Mouse (Mus musculus): ENCODE results near the gene 3110009E18Rik. TPM values are rescaled to one million over a fixed set of nuclear protein-coding genes. Genes with fewer than 3 reads are reported as not detected.

3110009E18Rik gene
- total and polyA plus RNA-seq, 3 experiments: 15.1 to 16.5 TPM; not detected in 1

GRCm38 (mm10) chr1:120089180-120089579 is 31.8 kb upstream of the 3110009E18Rik start:
- Histone ChIP-seq H3K36me3 (ENCODE audit: control insufficient read depth in 1 of 2, insufficient read depth in 2 of 2, low read length in 2 of 2) (no peaks in the 10 kb centered on the region), H3K79me2 (ENCODE audit: control insufficient read depth, insufficient read depth, low read length, poor library complexity) (no peaks in the 10 kb centered on the region), H3K4me1 (ENCODE audit: control insufficient read depth in 1 of 2, insufficient read depth in 2 of 2, low read length in 2 of 2) (no peaks in the 10 kb centered on the region), H3K9me3 (replicated peaks; ENCODE audit: insufficient read depth, low read length) (no peaks in the 10 kb centered on the region), H3K27ac (ENCODE audit: control insufficient read depth, low read depth, low read length) (no peak overlapping the region), H3K4me3 (ENCODE audit: control insufficient read depth in 1 of 2, insufficient read depth in 1 of 2, low read depth in 2 of 2, low read length in 2 of 2) (no peak overlapping the region), H3K9ac (ENCODE audit: control insufficient read depth, low read depth, low read length, poor library complexity, severe bottlenecking) (no peak overlapping the region), H3K27me3 (ENCODE audit: control insufficient read depth in 1 of 2, insufficient read depth in 2 of 2, low read length in 2 of 2) (no peaks in the 10 kb centered on the region)
- no peak for DNase-seq (ENCODE audit: low read depth, low spot score)
- no peak for TF ChIP-seq MAX (IDR thresholded peaks at IDR 0.05; ENCODE audit: low read length)
- TF ChIP-seq E2F4 (IDR thresholded peaks at IDR 0.05; ENCODE audit: borderline replicate concordance, low read depth, low read length): no peak
- TF ChIP-seq RCOR1 (IDR thresholded peaks at IDR 0.05; ENCODE audit: low read depth, low read length): no peak
- no peak for TF ChIP-seq POLR2A (IDR thresholded peaks at IDR 0.05; ENCODE audit: control insufficient read depth in 1 of 2, insufficient read depth in 1 of 2, low read depth in 1 of 2, low read length in 2 of 2, poor library complexity in 1 of 2)
- TF ChIP-seq TCF12 (IDR thresholded peaks at IDR 0.05; ENCODE audit: low read depth, low read length): no peak
- TF ChIP-seq UBTF (IDR thresholded peaks at IDR 0.05; ENCODE audit: borderline replicate concordance, insufficient read depth, low read depth, low read length): no peak
- TF ChIP-seq EP300 (IDR thresholded peaks at IDR 0.05; ENCODE audit: low read depth in 1 of 2, low read length in 2 of 2): no peak
- no peak for TF ChIP-seq ETS1 (IDR thresholded peaks at IDR 0.05; ENCODE audit: low read depth, low read length)
- TF ChIP-seq ZNF384 (IDR thresholded peaks at IDR 0.05; ENCODE audit: low read depth, low read length): no peak
- no peak for TF ChIP-seq USF1 (IDR thresholded peaks at IDR 0.05; ENCODE audit: low read depth, low read length)
- TF ChIP-seq JUND (IDR thresholded peaks at IDR 0.05; ENCODE audit: low read depth, low read length): no peak
- no peak for TF ChIP-seq CHD1 (IDR thresholded peaks at IDR 0.05; ENCODE audit: low read depth, low read length)
- no peak for TF ChIP-seq NELFE (IDR thresholded peaks at IDR 0.05; ENCODE audit: low read depth, low read length)
- TF ChIP-seq RAD21 (IDR thresholded peaks at IDR 0.05; ENCODE audit: low read depth, low read length): no peak
- no peak for TF ChIP-seq MYB (IDR thresholded peaks at IDR 0.05; ENCODE audit: low read depth, low read length)
- no peak for TF ChIP-seq CTCF (IDR thresholded peaks at IDR 0.05 in 2 of 3, conservative IDR thresholded peaks at IDR 0.05 in 1 of 3; ENCODE audit: control insufficient read depth in 1 of 3, insufficient read depth in 1 of 3, low read depth in 2 of 3, low read length in 3 of 3, poor library complexity in 1 of 3, severe bottlenecking in 1 of 3)
- TF ChIP-seq SIN3A (IDR thresholded peaks at IDR 0.05; ENCODE audit: low read length): no peak
- TF ChIP-seq HCFC1 (IDR thresholded peaks at IDR 0.05; ENCODE audit: low read depth, low read length): no peak

GRCm38 (mm10) chr1:120090880-120091570 is 30.0 kb upstream of the 3110009E18Rik start:
- Histone ChIP-seq H3K27me3 (ENCODE audit: control insufficient read depth in 1 of 2, insufficient read depth in 2 of 2, low read length in 2 of 2) (no peaks in the 10 kb centered on the region), H3K79me2 (ENCODE audit: control insufficient read depth, insufficient read depth, low read length, poor library complexity) (no peaks in the 10 kb centered on the region), H3K27ac (ENCODE audit: control insufficient read depth, low read depth, low read length) (no peak overlapping the region), H3K4me3 (ENCODE audit: control insufficient read depth in 1 of 2, insufficient read depth in 1 of 2, low read depth in 2 of 2, low read length in 2 of 2) (no peak overlapping the region), H3K9ac (ENCODE audit: control insufficient read depth, low read depth, low read length, poor library complexity, severe bottlenecking) (no peak overlapping the region), H3K4me1 (ENCODE audit: control insufficient read depth in 1 of 2, insufficient read depth in 2 of 2, low read length in 2 of 2) (peaks cover 0 to 9% of the 10 kb centered on the region in 2 experiments; a peak in 3 of 4 replicates), H3K36me3 (ENCODE audit: control insufficient read depth in 1 of 2, insufficient read depth in 2 of 2, low read length in 2 of 2) (no peaks in the 10 kb centered on the region; a peak in 1 of 4 replicates), H3K9me3 (replicated peaks; ENCODE audit: insufficient read depth, low read length) (no peaks in the 10 kb centered on the region)
- no peak for DNase-seq (ENCODE audit: low read depth, low spot score)
- TF ChIP-seq RCOR1 (IDR thresholded peaks at IDR 0.05; ENCODE audit: low read depth, low read length): no peak
- no peak for TF ChIP-seq JUND (IDR thresholded peaks at IDR 0.05; ENCODE audit: low read depth, low read length)
- no peak for TF ChIP-seq ZMIZ1 (IDR thresholded peaks at IDR 0.05; ENCODE audit: low read depth, low read length)
- TF ChIP-seq POLR2A (IDR thresholded peaks at IDR 0.05; ENCODE audit: control insufficient read depth in 1 of 2, insufficient read depth in 1 of 2, low read depth in 1 of 2, low read length in 2 of 2, poor library complexity in 1 of 2): no peak
- TF ChIP-seq MAFK (IDR thresholded peaks at IDR 0.05; ENCODE audit: borderline replicate concordance, low read depth, low read length): no peak
- TF ChIP-seq ETS1 (IDR thresholded peaks at IDR 0.05; ENCODE audit: low read depth, low read length): no peak
- TF ChIP-seq EP300 (IDR thresholded peaks at IDR 0.05; ENCODE audit: low read depth in 1 of 2, low read length in 2 of 2): no peak
- TF ChIP-seq E2F4 (IDR thresholded peaks at IDR 0.05; ENCODE audit: borderline replicate concordance, low read depth, low read length): no peak
- TF ChIP-seq CTCF (IDR thresholded peaks at IDR 0.05 in 2 of 3, conservative IDR thresholded peaks at IDR 0.05 in 1 of 3; ENCODE audit: control insufficient read depth in 1 of 3, insufficient read depth in 1 of 3, low read depth in 2 of 3, low read length in 3 of 3, poor library complexity in 1 of 3, severe bottlenecking in 1 of 3): no peak
- no peak for TF ChIP-seq NRF1 (IDR thresholded peaks at IDR 0.05; ENCODE audit: insufficient read depth, low read depth, low read length, poor library complexity, severe bottlenecking)
- TF ChIP-seq ZKSCAN1 (IDR thresholded peaks at IDR 0.05; ENCODE audit: low read depth, low read length): no peak
- no peak for TF ChIP-seq CHD2 (IDR thresholded peaks at IDR 0.05; ENCODE audit: low read length)
- TF ChIP-seq RAD21 (IDR thresholded peaks at IDR 0.05; ENCODE audit: low read depth, low read length): no peak
- no peak for TF ChIP-seq MXI1 (IDR thresholded peaks at IDR 0.05; ENCODE audit: low read depth, low read length)
- no peak for TF ChIP-seq BHLHE40 (IDR thresholded peaks at IDR 0.05; ENCODE audit: borderline replicate concordance, low read depth, low read length)
